ENCODE assay signal across 8 mouse cellular contexts in genomic region chr17:86236861-86237763, GRCm38 (mm10).
DNase-seq lines count a peak whose midpoint lies in the region; ATAC-seq lines count a peak whose summit lies in the region.

No protein-coding gene starts in this region.

- DNase-seq in cerebellum, postnatal 4 days (ENCODE audit: low spot score in 2 of 2) = no peak
- DNase-seq in ovary, postnatal 36 days (ENCODE audit: low spot score) = peak; percentile 41
- DNase-seq in ovary, postnatal 14 days (ENCODE audit: low spot score) = no peak
- DNase-seq in heart, postnatal 25 days (ENCODE audit: low spot score) = peak; percentile 52
- DNase-seq in lung, postnatal 25 days (ENCODE audit: low spot score) = peak; percentile 78
- DNase-seq in frontal cortex, adult 2 months (ENCODE audit: extremely low spot score in 1 of 2, low spot score in 1 of 2) = no peak
- DNase-seq in ovary, postnatal 10 days (ENCODE audit: low spot score) = no peak

- intact Hi-C loops in heart, postnatal 25 days (cut with DNase I) = loop anchor here (5.0 kb wide), 1 partner anchor 65 kb away; no protein-coding TSS in a partner anchor

- peak; percentile 60 for ATAC-seq in cerebellum, adult (ENCODE audit: insufficient number of reproducible peaks, low FRiP score, low TSS enrichment)

Comparison
In these comparisons a context has a peak if more than half of its experiments do, and no peak if none do; other contexts are left out.
1. DNase-seq: peak in ovary, postnatal 36 days (single experiment), heart, postnatal 25 days (single experiment) and lung, postnatal 25 days (single experiment); none in cerebellum, postnatal 4 days (0 of 2), ovary, postnatal 14 days (single experiment), frontal cortex, adult 2 months (0 of 2) and ovary, postnatal 10 days (single experiment).